Mouse (Mus musculus) hindbrain, embryonic 14.5 days (tissue): ENCODE data around the gene AI481877. TPM values are rescaled to one million over a fixed set of nuclear protein-coding genes. Genes with fewer than 3 reads are reported as not detected.

ENCODE experiments used
- ATAC-seq: fragments of 200-750 bp; cut with Nextera tagmentation; 2 replicates; pipeline ENCODE4 v1.8.0; 2017; ENCODE audit warnings: moderate number of reproducible peaks, mild to moderate bottlenecking, moderate TSS enrichment, moderate library complexity; ENCODE audit not compliant: low FRiP score
- DNase-seq: peaks from one replicate; pipeline ENCODE4 v3.0.0-alpha.2; 2015; ENCODE audit warnings: low spot score
- H3K27ac ChIP-seq: fragments of 300-500 bp; sonication (generic); 2 replicates; pipeline ENCODE4 v1.5.1; 2014; ENCODE audit warnings: mild to moderate bottlenecking, moderate library complexity
- H3K27me3 ChIP-seq: fragments of 300-500 bp; sonication (generic); 2 replicates; pipeline ENCODE4 v1.6.1; 2014; ENCODE audit warnings: mild to moderate bottlenecking, low read length, mixed read lengths; ENCODE audit not compliant: control insufficient read depth, insufficient read depth
- H3K36me3 ChIP-seq: fragments of 300-500 bp; sonication (generic); replicated peaks from 2 replicates; pipeline ENCODE4 v1.6.1; 2014; ENCODE audit not compliant: control insufficient read depth, insufficient read depth
- H3K4me1 ChIP-seq: fragments of 300-500 bp; sonication (generic); replicated peaks from 2 replicates; pipeline ENCODE4 v1.6.1; 2014; ENCODE audit warnings: antibody characterized with exemption, low read length, mixed read lengths; ENCODE audit not compliant: control insufficient read depth, insufficient read depth
- H3K4me2 ChIP-seq: fragments of 300-500 bp; sonication (generic); replicated peaks from 2 replicates; pipeline ENCODE4 v1.6.1; 2014; ENCODE audit warnings: mild to moderate bottlenecking, moderate library complexity
- H3K4me3 ChIP-seq: fragments of 300-500 bp; sonication (generic); replicated peaks from 2 replicates; pipeline ENCODE4 v1.5.1; 2014; ENCODE audit warnings: mild to moderate bottlenecking, low read length
- H3K9ac ChIP-seq: fragments of 300-500 bp; sonication (generic); 2 replicates; pipeline ENCODE4 v1.6.1; 2014
- H3K9me3 ChIP-seq: fragments of 300-500 bp; sonication (generic); 2 replicates; pipeline ENCODE4 v1.6.1; 2016; ENCODE audit warnings: low read length; ENCODE audit not compliant: control insufficient read depth
- WGBS: fragments of 180-500 bp; shearing (Covaris S2); extraction: QIAGEN DNeasy Blood & Tissue Kit; methylation state at CpG from one replicate; pipeline ENCODE4 v1.1.7; 2014; 5-methylcytosine and 5-hydroxymethylcytosine counted together
- polyA plus RNA-seq: library from polyadenylated mRNA; unstranded; fragments of >200 nt; fragmentation: Nextera tagmentation; extraction: Ambion mirVana; gene quantifications from 2 replicates; pipeline ENCODE4 v1.2.1, GENCODE M21; 2014

Gene AI481877
- polyA plus RNA-seq, 1 experiment from 2014 or later = not detected

DNA sequence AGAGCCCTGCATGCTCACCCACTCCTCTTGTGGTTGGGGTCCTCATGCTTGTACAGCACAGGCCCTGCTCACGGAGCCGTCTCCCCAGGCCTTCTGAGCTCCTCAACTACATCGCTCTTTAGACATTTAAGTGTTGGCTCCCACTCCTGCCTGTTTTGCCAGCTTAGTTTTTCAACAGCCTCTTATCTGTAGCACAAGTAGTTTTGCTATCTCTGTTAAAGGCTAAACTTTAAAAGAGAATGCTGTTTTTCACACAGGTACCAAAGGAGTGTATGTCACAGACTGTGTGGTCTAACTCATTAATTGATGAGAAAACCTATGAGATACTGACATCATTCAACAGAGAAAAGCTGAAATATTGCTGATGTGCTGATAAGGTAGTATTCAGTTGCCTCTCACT is 127.3 kb downstream of the AI481877 start:
- Histone ChIP-seq H3K9me3 (no peaks in the 10 kb centered on the region), H3K4me2 (no peak overlapping the region), H3K27me3 (no peaks in the 10 kb centered on the region), H3K4me1 (no peaks in the 10 kb centered on the region), H3K9ac (no peak overlapping the region), H3K27ac (no peak overlapping the region), H3K36me3 (0 out of 2 replicates have a peak, but pooled peaks cover under 1% of the 10 kb centered on the region), H3K4me3 (no peak overlapping the region)
- ATAC-seq (no peak), DNase-seq (no peak)
- 92% methylated on average over 3 of the region's 3 CpGs for WGBS

DNA sequence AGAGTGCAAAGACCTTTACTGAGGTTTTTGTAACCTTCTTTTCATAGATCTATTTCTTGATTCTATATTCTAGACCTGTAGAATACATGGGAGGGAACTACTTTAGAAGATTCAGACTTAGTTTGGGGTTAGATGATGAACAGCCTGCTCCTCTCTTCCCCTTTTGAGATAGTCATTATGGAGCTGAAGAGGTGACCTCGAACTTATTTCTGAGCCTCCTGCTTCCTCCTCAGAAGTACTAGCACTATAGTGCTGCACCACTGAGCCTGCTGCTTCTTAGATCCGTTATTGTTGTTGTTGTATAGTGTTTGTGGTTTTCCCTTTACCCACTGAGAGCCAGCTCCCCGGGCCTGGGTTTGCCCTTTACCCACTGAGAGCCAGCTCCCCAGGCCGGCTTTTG is 129.1 kb downstream of the AI481877 start:
- ATAC-seq (no peak), DNase-seq (no peak)
- H3K4me1 ChIP-seq = peaks cover 13% of the 10 kb centered on the region
- no peak overlapping the region for H3K4me2 ChIP-seq
- no peak overlapping the region for H3K27ac ChIP-seq
- H3K9me3 ChIP-seq = no peaks in the 10 kb centered on the region
- H3K27me3 ChIP-seq = no peaks in the 10 kb centered on the region
- H3K4me3 ChIP-seq = no peak overlapping the region
- no peaks in the 10 kb centered on the region for H3K36me3 ChIP-seq
- H3K9ac ChIP-seq = no peak overlapping the region
- 65% methylated on average over 4 of the region's 4 CpGs for WGBS

DNA sequence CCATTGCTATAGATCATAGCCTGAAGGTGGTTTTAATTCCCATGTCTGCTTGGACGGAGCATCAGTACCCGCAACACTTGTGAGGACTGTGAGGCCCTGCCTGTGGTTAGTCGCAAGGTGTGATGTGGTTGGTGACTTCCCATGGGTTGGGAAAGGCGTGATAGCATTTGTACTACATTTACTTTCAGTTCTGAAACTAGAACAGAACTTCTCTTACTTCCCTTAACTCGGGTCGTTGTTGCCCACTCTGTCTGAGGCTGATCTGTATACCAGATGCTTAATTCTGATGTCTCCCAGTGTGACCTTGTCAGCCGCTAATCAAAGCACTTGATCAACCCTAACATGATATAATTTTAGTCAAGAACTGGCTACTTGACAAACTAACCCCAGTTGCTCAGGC is 129.6 kb downstream of the AI481877 start:
- no peak overlapping the region for H3K9ac ChIP-seq
- no peak overlapping the region for H3K4me3 ChIP-seq
- H3K27ac ChIP-seq = no peak overlapping the region
- no peaks in the 10 kb centered on the region for H3K36me3 ChIP-seq
- H3K4me1 ChIP-seq = peaks cover 18% of the 10 kb centered on the region
- H3K9me3 ChIP-seq = no peaks in the 10 kb centered on the region
- WGBS = 95% methylated on average over 7 of the region's 7 CpGs
- ATAC-seq (no peak), DNase-seq (no peak)
- H3K4me2 ChIP-seq = no peak overlapping the region
- H3K27me3 ChIP-seq = no peaks in the 10 kb centered on the region

DNA sequence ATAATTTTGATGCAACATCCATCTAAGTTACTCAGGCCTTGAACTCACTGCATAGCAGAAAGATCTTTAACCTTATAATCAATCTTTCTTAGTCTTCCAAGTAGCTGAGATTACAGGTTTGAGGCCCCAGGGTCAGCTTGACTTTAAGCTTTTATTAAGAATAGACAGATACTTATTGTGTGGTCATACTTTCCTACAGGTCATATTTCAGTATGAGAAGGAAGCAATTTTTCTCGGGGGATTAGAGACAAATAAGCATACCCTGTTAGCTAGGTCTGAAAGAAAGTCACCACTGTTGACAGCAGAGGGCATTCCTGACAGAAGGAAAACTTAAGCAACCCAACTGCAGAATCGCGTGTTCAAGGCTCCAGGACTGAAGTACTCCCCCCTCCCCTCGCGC is 130.8 kb downstream of the AI481877 start:
- H3K4me3 ChIP-seq = no peak overlapping the region
- ATAC-seq (no peak), DNase-seq (no peak)
- H3K27ac ChIP-seq = no peak overlapping the region
- no peaks in the 10 kb centered on the region for H3K27me3 ChIP-seq
- no peak overlapping the region for H3K9ac ChIP-seq
- H3K9me3 ChIP-seq = no peaks in the 10 kb centered on the region
- 84% methylated on average over 5 of the region's 5 CpGs for whole genome bisulfite sequencing
- H3K4me1 ChIP-seq = peaks cover 25% of the 10 kb centered on the region
- no peaks in the 10 kb centered on the region for H3K36me3 ChIP-seq
- no peak overlapping the region for H3K4me2 ChIP-seq

DNA sequence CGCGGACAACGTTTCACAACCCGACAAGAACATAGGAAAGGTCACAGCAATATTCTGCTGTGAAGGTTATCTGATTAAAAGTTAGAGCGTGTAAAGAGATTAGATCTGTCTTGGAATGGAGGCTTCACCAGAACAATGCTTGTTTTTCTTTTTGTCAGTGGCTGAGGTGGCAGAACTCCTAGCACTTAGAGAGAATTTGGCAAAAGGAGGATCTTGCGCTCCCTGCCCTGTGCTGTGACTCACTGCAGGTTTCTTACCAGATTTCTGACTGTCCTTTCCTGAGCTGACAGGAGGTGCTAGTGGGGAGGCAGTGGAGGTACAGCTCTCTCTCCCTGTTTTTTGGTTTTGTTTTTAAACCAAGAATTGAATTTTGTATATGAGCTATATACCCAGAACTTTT is 131.8 kb downstream of the AI481877 start:
- no peaks in the 10 kb centered on the region for H3K9me3 ChIP-seq
- no peak overlapping the region for H3K27ac ChIP-seq
- H3K4me2 ChIP-seq = no peak overlapping the region
- H3K27me3 ChIP-seq = no peaks in the 10 kb centered on the region
- WGBS = 76% methylated on average over 6 of the region's 6 CpGs
- no peaks in the 10 kb centered on the region for H3K36me3 ChIP-seq
- no peak overlapping the region for H3K9ac ChIP-seq
- H3K4me1 ChIP-seq = peaks cover 25% of the 10 kb centered on the region
- DNase-seq (no peak), ATAC-seq (no peak)
- H3K4me3 ChIP-seq = no peak overlapping the region

DNA sequence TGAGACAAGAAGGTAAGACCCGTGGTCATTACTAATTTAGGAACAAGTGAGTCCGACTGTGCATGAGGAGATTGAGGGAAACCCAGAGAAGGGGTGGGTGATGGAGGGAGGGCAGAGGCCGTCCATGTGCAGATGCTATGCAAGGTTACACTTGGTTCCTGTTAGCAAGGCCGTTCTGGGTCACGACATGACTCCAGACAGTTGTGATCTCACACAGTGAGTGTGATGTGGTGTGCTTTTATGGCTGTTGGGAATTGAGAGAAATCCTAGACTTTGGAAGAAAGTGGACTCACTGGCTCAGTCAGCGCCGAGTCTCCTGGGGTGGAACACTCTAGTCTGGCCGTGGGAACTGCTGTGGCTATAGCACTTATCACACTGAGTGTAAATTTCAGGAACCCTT is 132.6 kb downstream of the AI481877 start:
- no peaks in the 10 kb centered on the region for H3K27me3 ChIP-seq
- H3K9ac ChIP-seq = no peak overlapping the region
- no peak overlapping the region for H3K4me3 ChIP-seq
- no peak overlapping the region for H3K4me2 ChIP-seq
- H3K27ac ChIP-seq = no peak overlapping the region
- ATAC-seq = no peak
- H3K36me3 ChIP-seq = no peaks in the 10 kb centered on the region
- 71% methylated on average over 8 of the region's 8 CpGs for WGBS
- DNase-seq = no peak
- peaks cover 25% of the 10 kb centered on the region for H3K4me1 ChIP-seq
- no peaks in the 10 kb centered on the region for H3K9me3 ChIP-seq

DNA sequence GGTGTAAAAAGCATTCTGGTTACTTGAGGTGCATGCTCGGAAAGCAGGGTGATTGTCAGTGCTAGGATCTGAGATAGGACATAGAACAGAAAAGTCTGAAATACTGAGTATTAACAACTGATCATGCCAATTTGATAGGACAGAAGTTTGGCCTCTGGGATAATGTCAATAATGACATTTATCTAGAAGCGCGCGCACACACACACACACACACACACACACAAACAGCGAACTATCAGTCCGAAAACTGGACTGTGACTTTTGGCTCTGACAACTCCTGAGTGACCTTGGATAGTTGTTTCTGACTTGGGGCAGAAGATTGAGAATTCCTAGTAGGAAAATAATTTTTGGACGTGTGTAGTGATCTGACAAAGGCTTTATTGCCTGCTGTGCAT is 135.0 kb downstream of the AI481877 start:
- Histone ChIP-seq H3K9me3 (no peaks in the 10 kb centered on the region), H3K36me3 (no peaks in the 10 kb centered on the region), H3K27me3 (no peaks in the 10 kb centered on the region), H3K9ac (peak overlapping the region; percentile 93), H3K27ac (no peak overlapping the region), H3K4me1 (peaks cover 25% of the 10 kb centered on the region), H3K4me3 (peak overlapping the region; percentile 97), H3K4me2 (peak overlapping the region; percentile 60)
- ATAC-seq (no peak), DNase-seq (no peak)
- 33% methylated on average over 7 of the region's 7 CpGs for WGBS

DNA sequence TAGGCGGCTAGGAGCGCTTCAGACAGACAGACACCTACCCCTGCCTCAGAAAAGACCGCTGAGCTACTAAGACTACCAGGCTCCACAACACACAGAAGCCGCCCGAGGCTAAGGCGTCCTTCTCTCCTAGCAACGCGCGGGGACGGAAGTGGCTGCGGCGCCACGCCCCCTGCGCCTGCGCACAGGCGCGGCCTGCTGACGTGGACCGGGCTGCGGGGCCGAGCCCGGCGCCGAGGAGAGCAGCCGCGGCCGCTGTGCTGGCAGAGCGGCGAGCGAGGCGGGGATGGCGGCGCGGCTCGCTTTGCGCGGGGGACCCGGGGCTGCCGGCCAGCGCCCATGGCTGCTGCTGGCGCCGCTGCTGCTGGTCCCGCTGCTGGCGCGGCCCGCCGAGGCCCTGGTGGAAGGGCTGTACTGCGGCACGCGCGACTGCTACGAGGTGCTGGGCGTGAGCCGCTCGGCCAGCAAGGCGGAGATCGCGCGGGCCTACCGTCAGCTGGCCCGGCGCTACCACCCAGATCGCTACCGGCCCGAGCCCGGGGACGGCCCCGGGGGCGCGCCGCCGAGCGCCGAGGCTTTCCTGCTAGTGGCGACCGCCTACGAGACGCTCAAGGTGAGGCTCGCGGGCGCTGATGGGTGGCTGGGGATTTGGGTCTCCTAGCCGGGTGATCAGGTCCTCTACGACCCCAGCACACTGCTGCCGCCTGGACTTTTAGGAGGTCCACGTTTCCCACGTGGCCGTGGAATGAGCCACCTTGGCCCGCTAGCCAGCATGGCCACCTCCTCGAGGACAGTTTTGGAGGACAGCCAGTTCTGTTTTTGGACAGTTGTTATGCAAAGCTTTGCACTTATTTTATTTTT is 135.6 kb downstream of the AI481877 start, which contains the start of gene Gm20503:
TSS of gene Gm20503 (plus strand) at position 263 of the 858 bp plus-strand sequence.
- peak; percentile 96 for DNase-seq
- no peaks in the 10 kb centered on the region for H3K27me3 ChIP-seq
- peak within 1 kb of the TSS; percentile 92 for H3K27ac ChIP-seq
- H3K4me2 ChIP-seq = peak within 1 kb of the TSS; percentile 60
- H3K9ac ChIP-seq = peak within 1 kb of the TSS; percentile 93
- peaks cover 25% of the 10 kb centered on the region for H3K4me1 ChIP-seq
- ATAC-seq = peak; percentile 99
- H3K9me3 ChIP-seq = no peaks in the 10 kb centered on the region
- H3K36me3 ChIP-seq = no peaks in the 10 kb centered on the region
- WGBS = under 1% methylated on average over 75 of the region's 89 CpGs
- H3K4me3 ChIP-seq = peak within 1 kb of the TSS; percentile 97

DNA sequence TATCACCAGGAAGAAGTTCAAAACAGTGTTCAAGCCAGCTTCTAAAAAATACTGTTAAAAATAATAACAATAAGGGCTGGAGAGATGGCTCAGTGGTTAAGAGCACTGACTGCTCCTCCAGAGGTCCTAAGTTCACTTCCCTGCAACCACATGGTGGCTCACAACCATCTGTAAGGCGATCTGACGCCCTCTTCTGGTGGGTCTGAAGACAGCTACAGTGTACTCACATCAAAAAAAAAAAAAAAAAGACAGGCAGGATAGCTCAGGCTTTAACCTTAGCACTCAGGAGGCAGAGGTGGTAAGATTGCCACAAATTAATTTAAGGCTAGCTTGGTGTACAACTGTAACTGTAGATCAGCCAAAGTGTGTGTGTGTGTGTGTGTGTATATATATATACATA is 138.2 kb downstream of the AI481877 start:
- H3K9ac ChIP-seq = no peak overlapping the region
- H3K36me3 ChIP-seq = no peaks in the 10 kb centered on the region
- 2% methylated on average over 2 of the region's 2 CpGs for WGBS
- DNase-seq (no peak), ATAC-seq (no peak)
- H3K4me1 ChIP-seq = peaks cover 21% of the 10 kb centered on the region
- no peaks in the 10 kb centered on the region for H3K27me3 ChIP-seq
- H3K4me3 ChIP-seq = no peak overlapping the region
- no peaks in the 10 kb centered on the region for H3K9me3 ChIP-seq
- no peak overlapping the region for H3K4me2 ChIP-seq
- H3K27ac ChIP-seq = no peak overlapping the region
